Mouse (Mus musculus): ENCODE measurements around the gene Gm12887.

The Gm12887 gene

GRCm38 (mm10) chr4:121622003-121622402 is at the start of gene Gm12887:
Gm12887 (minus strand) TSS chr4:121622103.
- DNase-seq, result no peak

DNA sequence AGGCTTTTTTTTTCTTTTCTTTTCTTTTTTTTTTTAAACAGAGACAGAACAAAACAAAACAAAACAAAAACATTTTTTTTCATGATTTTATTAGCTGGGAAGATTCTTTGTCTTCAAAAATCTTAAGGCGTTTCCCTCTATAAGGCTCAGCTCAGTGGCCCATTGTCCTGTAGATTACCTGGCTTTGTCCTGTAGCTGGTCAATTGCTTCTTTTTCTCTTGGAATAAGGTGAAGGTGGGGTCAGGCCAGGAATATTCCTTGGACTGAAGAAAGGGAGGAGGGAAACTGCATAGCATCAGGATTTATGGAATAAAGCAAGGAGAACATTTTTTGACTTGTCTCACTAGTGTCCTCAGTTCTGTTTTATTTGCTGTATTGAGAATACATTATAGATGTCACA is 35.1 kb upstream of the Gm12887 start:
- no peak for DNase-seq

Data from cerebellum, postnatal 25 days (tissue).